Mouse (Mus musculus) brain, adult 10 weeks (tissue): Measurements from ENCODE around the gene Ngfr. TPM values are rescaled to one million over a fixed set of nuclear protein-coding genes. Genes with fewer than 3 reads are reported as not detected.

Experiments
- polyA plus RNA-seq: library from polyadenylated mRNA; stranded (reverse); fragments of 350-450 nt; fragmentation: Illumina TruSeq; extraction: RNeasy Lipid Tissue Mini Kit (QIAGEN cat#74804); gene quantifications from one replicate; pipeline ENCODE4 v1.2.3, GENCODE M21; 2015; ENCODE audit warnings: low read depth, low replicate concordance

Ngfr gene
- 1.6 TPM for polyA plus RNA-seq

DNA sequence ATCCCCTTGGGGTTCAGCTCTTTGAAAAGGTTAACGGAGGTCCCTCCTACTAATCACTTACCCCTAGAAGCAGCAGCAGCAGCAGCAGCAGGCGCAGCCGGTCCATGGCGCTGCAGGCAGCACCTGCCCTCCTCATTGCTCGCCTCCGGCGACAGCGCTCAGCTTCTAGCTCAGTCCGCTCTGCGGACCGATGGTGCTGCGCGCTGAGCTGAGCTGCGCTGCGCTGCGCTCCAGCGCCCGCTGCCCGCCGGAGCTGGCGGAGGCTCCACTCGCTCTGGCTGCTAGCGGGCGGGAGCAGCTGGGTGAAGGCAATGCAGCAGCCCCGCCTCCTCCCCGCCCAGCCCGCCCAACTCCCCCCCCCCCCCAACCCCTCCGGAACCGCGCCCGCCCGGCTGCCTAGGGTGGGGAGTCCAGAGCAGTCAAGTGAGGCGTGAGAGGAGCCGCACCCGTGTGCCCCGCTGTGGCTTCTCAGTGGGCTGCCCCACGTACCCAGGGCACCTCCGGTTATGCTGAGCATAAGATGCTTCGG lies at the start of gene Ngfr:
Ngfr (minus strand) TSS at position 313 of the 529 bp plus-strand sequence.

Other genes starting within 250 kb of the Ngfr start
- gene Slc35b1, start 203.0 kb downstream of the Ngfr start, polyA plus RNA-seq, result 61.8 TPM
- 164 TPM for gene Spop, start 173.7 kb downstream of the Ngfr start, polyA plus RNA-seq
- 25.6 TPM for gene Nxph3, start 73.2 kb downstream of the Ngfr start, polyA plus RNA-seq
- gene Phb, start 79.2 kb upstream of the Ngfr start, polyA plus RNA-seq, result 196 TPM
- 15.5 TPM for gene Zfp652, start 124.9 kb upstream of the Ngfr start, polyA plus RNA-seq
- gene B130006D01Rik, start 135.9 kb upstream of the Ngfr start, polyA plus RNA-seq, result not detected
- gene Phospho1, start 236.8 kb upstream of the Ngfr start, polyA plus RNA-seq, result 48.4 TPM
- gene Gngt2, start 249.5 kb upstream of the Ngfr start, polyA plus RNA-seq, result 15.0 TPM